Mouse (Mus musculus) right cerebral cortex, postnatal 36 days (tissue): ENCODE measurements at regions not wholly inside any gene's neighbourhood (a gene's known extent, or its start where the extent isn't known, plus 50 kb on each side); places are given as distances from the start of the nearest gene placed in this dataset.

Experiments used
- DNase-seq, 2 experiments: peaks; one replicate each; pipeline ENCODE4 v3.0.0; 2022; ENCODE audit warnings: low spot score in 2 of 2, mixed read lengths in 1 of 2

GRCm38 (mm10) chr4:79052723-79053122, 841.0 kb upstream of the Ptprd start:
- peak; percentile 8 to 36 for DNase-seq
